Mouse (Mus musculus): Measurements from ENCODE around the gene Cdc42se2.

GRCm38 (mm10) chr11:54779946-54780345 lies 7.5 kb downstream of the Cdc42se2 start:
- TF ChIP-seq POLR2A (IDR thresholded peaks at IDR 0.05; ENCODE audit: insufficient read depth, low read length), result no peak
- TF ChIP-seq EP300 (IDR thresholded peaks at IDR 0.05; ENCODE audit: insufficient read depth, low read depth, low read length), result no peak
